Mouse (Mus musculus) heart, adult 2 months (tissue): ENCODE results near the gene Spag17. TPM values are rescaled to one million over a fixed set of nuclear protein-coding genes. Genes with fewer than 3 reads are reported as not detected.
"Not testable (repeated sequence)": the region's sequence is repeated elsewhere in the genome, so short reads cannot be mapped to it uniquely, and the experiment has no call there.

ENCODE experiments used
- DNase-seq, 2 experiments: peaks; one replicate each; pipeline ENCODE4 v3.0.0; 2021
- H3K27ac ChIP-seq: fragments of 200-600 bp; 2 replicates; pipeline ENCODE4 v1.8.1; 2022
- H3K27me3 ChIP-seq: fragments of 200-500 bp; 2 replicates; pipeline ENCODE4 v1.6.1; 2012; ENCODE audit warnings: mild to moderate bottlenecking, low read length, inconsistent platforms, mixed read lengths; ENCODE audit not compliant: control insufficient read depth, insufficient read depth
- H3K36me3 ChIP-seq: fragments of 200-500 bp; 2 replicates; pipeline ENCODE4 v1.6.1; 2012; ENCODE audit warnings: low read length, inconsistent platforms; ENCODE audit not compliant: control insufficient read depth, insufficient read depth
- H3K4me1 ChIP-seq: fragments of 200-500 bp; 2 replicates; pipeline ENCODE4 v1.6.1; 2011; ENCODE audit warnings: low read length; ENCODE audit not compliant: control insufficient read depth, insufficient read depth
- H3K4me3 ChIP-seq: fragments of 200-600 bp; 2 replicates; pipeline ENCODE4 v1.8.1; 2022
- H3K79me2 ChIP-seq: fragments of 200-500 bp; replicated peaks from 2 replicates; pipeline ENCODE4 v1.6.1; 2012; ENCODE audit warnings: mild to moderate bottlenecking, inconsistent platforms, low read length, moderate library complexity, mixed read lengths; ENCODE audit not compliant: control insufficient read depth, insufficient read depth
- H3K9ac ChIP-seq: fragments of 200-500 bp; 2 replicates; pipeline ENCODE4 v1.6.1; 2012; ENCODE audit warnings: low read depth, mild to moderate bottlenecking, control low read depth, inconsistent platforms, low read length, mixed read lengths
- CTCF ChIP-seq: fragments of 200-600 bp; IDR thresholded peaks from 2 replicates; pipeline ENCODE4 v1.8.1; 2022; ENCODE audit warnings: antibody characterized with exemption, mild to moderate bottlenecking, moderate library complexity
- EP300 ChIP-seq: fragments of 200-500 bp; IDR thresholded peaks from 2 replicates; pipeline ENCODE4 v1.6.1; 2011; ENCODE audit warnings: low read depth, low read length, control low read depth; ENCODE audit not compliant: insufficient read depth
- POLR2A ChIP-seq: fragments of 200-500 bp; IDR thresholded peaks from 2 replicates; pipeline ENCODE4 v1.6.1; 2011; ENCODE audit warnings: mild to moderate bottlenecking, low read depth, low read length, control low read depth; ENCODE audit not compliant: insufficient read depth
- WGBS: fragments of 180-500 bp; shearing (Covaris S2); methylation state at CpG from one replicate; pipeline ENCODE4 v1.1.7; 2018; 5-methylcytosine and 5-hydroxymethylcytosine counted together
- intact Hi-C: fragments of 180-260 bp; cut with DNase I; formaldehyde crosslinking; loops from one replicate; pipeline ENCODE4 v1.15.1; 2025
- polyA plus RNA-seq: library from polyadenylated mRNA; depleted of rRNA; stranded (reverse); fragments of >200 nt; gene quantifications from 2 replicates; pipeline ENCODE4 v1.2.3, GENCODE M21; 2012
- total RNA-seq, 2 experiments: library from RNA; stranded (reverse); gene quantifications; 2 replicates each; pipeline ENCODE4 v1.2.3; 2021

The Spag17 gene
- total and polyA plus RNA-seq, 3 experiments, result 0.10 TPM; not detected in 2

GRCm38 (mm10) chr3:99858922-99859321 lies 26.3 kb upstream of the Spag17 start:
- WGBS, result 67% methylated on average over 3 of the region's 3 CpGs
- H3K27ac ChIP-seq, result no peak overlapping the region

GRCm38 (mm10) chr3:99864706-99865105 lies 20.5 kb upstream of the Spag17 start:
- DNase-seq, result no peak
- no peak overlapping the region for H3K27ac ChIP-seq
- H3K4me1 ChIP-seq, result no peaks in the 10 kb centered on the region
- TF ChIP-seq EP300 (no peak), CTCF (peak; percentile 59)
- no peaks in the 10 kb centered on the region for H3K79me2 ChIP-seq
- no peaks in the 10 kb centered on the region for H3K27me3 ChIP-seq
- H3K36me3 ChIP-seq, result no peaks in the 10 kb centered on the region
- intact Hi-C loops, result loop anchor here (5.0 kb wide), 1 partner anchor 627 kb away; no protein-coding TSS in a partner anchor
- 84% methylated on average over 1 of the region's 1 CpGs for WGBS
- no peak overlapping the region for H3K4me3 ChIP-seq
- no peak overlapping the region for H3K9ac ChIP-seq

More at GRCm38 (mm10) chr3:99858922-99859321, 26.3 kb upstream of the Spag17 start:
- Histone ChIP-seq H3K27me3 (no peaks in the 10 kb centered on the region), H3K36me3 (no peaks in the 10 kb centered on the region), H3K79me2 (no peaks in the 10 kb centered on the region), H3K4me1 (no peaks in the 10 kb centered on the region), H3K9ac (no peak overlapping the region), H3K4me3 (no peak overlapping the region)
- intact Hi-C loops, result no loop called here
- DNase-seq, result no peak
- TF ChIP-seq CTCF (peak; percentile 23), POLR2A (no peak)

GRCm38 (mm10) chr3:99875137-99875536 lies 10.1 kb upstream of the Spag17 start:
- H3K27me3 ChIP-seq, result no peaks in the 10 kb centered on the region
- no peaks in the 10 kb centered on the region for H3K79me2 ChIP-seq
- no peak overlapping the region for H3K27ac ChIP-seq
- no peak for TF ChIP-seq EP300
- TF ChIP-seq CTCF, result no peak
- no peak for TF ChIP-seq POLR2A
- no peaks in the 10 kb centered on the region for H3K36me3 ChIP-seq
- H3K4me1 ChIP-seq, result no peaks in the 10 kb centered on the region
- DNase-seq, result no peak
- intact Hi-C loops, result no loop called here
- no peak overlapping the region for H3K4me3 ChIP-seq
- no peak overlapping the region for H3K9ac ChIP-seq

- TF ChIP-seq EP300, result no peak
- TF ChIP-seq POLR2A, result no peak
- no peak for TF ChIP-seq CTCF
- 81% methylated on average over 3 of the region's 3 CpGs for WGBS
- Histone ChIP-seq H3K4me1 (no peaks in the 10 kb centered on the region), H3K27me3 (no peaks in the 10 kb centered on the region), H3K79me2 (no peaks in the 10 kb centered on the region), H3K36me3 (no peaks in the 10 kb centered on the region), H3K4me3 (no peak overlapping the region), H3K9ac (no peak overlapping the region), H3K27ac (no peak overlapping the region)
- intact Hi-C loops, result no loop called here
- DNase-seq, result no peak
These were observed 3.7 kb upstream of the Spag17 start for GRCm38 (mm10) chr3:99881498-99881897.

GRCm38 (mm10) chr3:99883988-99884564 lies 1.1 kb upstream of the Spag17 start:
- DNase-seq, result no peak
- TF ChIP-seq EP300 (no peak), POLR2A (no peak), CTCF (no peak)
- Histone ChIP-seq H3K4me1 (no peaks in the 10 kb centered on the region), H3K79me2 (no peaks in the 10 kb centered on the region), H3K27ac (no peak overlapping the region), H3K4me3 (no peak overlapping the region), H3K27me3 (no peaks in the 10 kb centered on the region), H3K36me3 (no peaks in the 10 kb centered on the region), H3K9ac (no peak overlapping the region)
- intact Hi-C loops, result no loop called here
- WGBS, result 88% methylated on average over 6 of the region's 6 CpGs

GRCm38 (mm10) chr3:99894741-99895140 lies 9.5 kb downstream of the Spag17 start:
- H3K4me3 ChIP-seq, H3K4me1 ChIP-seq, H3K27me3 ChIP-seq, intact Hi-C loops, H3K27ac ChIP-seq, H3K9ac ChIP-seq, H3K36me3 ChIP-seq, H3K79me2 ChIP-seq, DNase-seq: not testable (repeated sequence)
- WGBS, result 93% methylated on average over 4 of the region's 4 CpGs
